Mouse (Mus musculus) monocyte, adult 2 months (primary cell): ENCODE results near the gene Wdr82.

Source experiments
- DNase-seq, 2 experiments: peaks; one replicate each; pipeline ENCODE4 v3.0.0; 2022; ENCODE audit warnings: low spot score in 2 of 2, low read depth in 1 of 2

The Wdr82 gene

GRCm38 (mm10) chr9:106197081-106197713, 26.5 kb downstream of the Wdr82 start:
- no peak for DNase-seq

DNA sequence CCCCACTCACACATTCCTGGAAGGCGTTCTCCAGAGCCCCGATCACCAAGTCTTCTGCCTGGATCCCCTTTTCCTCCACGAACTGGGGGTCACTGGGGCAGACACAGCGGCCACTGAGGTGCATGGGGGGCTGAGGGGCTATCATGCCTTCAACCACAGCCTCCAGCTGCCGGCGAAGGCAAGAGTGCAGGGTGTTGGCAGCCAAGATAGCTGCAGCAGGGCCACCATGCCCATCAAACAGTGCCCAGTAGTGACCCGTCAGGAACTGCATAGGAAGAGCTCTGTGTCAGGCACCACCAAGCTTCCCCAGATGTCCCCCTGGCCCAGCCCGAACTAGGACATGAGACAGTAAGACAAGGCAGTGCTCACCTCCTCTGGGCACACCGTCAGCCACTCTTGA, 27.0 kb downstream of the Wdr82 start:
- no peak for DNase-seq

DNA sequence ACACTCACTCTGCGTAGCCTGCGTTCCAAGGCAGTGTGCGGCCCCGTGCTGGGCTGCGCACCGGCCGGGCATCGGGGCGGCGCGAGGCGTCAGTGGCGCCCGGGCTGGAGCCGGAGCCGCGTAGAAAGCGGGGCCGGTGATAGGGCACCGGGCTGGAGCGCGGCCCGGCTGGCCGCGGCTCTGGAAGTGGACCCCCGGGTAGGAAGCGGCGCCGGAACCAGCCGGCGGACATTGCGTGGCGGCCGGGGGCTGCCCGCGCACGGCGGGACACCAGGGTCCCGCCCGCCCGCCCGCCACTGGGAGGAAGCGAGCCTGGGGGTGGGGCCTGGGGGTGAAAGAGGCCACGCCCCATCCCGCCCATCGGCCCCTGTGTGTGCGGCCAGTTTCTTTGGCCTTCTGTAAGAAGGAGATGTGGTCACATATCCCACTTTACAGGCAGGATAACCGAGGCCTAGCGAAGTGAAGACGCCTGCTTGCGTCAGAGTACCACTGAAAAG, 28.3 kb downstream of the Wdr82 start:
- DNase-seq: peak in 1 of 2 experiments; percentile 62

GRCm38 (mm10) chr9:106199535-106200272, 29.0 kb downstream of the Wdr82 start, which contains the start of gene Ppm1m:
Gene Ppm1m (minus strand): TSS chr9:106199746.
- DNase-seq: peak in 1 of 2 experiments; percentile 38

DNA sequence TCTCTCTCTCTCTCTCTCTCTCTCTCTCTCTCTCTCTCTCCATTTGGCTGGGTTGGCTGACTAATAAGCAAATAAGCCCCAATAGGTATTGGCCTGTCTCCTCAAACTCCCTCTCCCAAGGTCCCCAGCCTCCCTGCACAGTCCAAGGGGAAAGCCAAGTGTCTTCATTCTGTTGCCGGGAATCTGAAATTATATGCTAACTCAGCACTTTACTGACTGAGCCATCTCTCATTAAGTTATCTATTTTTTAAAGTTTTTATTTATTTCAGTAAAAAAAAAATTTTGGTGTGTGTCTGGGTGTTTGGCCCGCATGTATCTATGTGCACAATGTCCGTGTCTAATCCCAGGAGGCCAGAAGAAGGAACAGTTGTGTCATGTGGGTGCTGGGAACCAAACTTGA, 31.2 kb downstream of the Wdr82 start:
- DNase-seq: no peak

DNA sequence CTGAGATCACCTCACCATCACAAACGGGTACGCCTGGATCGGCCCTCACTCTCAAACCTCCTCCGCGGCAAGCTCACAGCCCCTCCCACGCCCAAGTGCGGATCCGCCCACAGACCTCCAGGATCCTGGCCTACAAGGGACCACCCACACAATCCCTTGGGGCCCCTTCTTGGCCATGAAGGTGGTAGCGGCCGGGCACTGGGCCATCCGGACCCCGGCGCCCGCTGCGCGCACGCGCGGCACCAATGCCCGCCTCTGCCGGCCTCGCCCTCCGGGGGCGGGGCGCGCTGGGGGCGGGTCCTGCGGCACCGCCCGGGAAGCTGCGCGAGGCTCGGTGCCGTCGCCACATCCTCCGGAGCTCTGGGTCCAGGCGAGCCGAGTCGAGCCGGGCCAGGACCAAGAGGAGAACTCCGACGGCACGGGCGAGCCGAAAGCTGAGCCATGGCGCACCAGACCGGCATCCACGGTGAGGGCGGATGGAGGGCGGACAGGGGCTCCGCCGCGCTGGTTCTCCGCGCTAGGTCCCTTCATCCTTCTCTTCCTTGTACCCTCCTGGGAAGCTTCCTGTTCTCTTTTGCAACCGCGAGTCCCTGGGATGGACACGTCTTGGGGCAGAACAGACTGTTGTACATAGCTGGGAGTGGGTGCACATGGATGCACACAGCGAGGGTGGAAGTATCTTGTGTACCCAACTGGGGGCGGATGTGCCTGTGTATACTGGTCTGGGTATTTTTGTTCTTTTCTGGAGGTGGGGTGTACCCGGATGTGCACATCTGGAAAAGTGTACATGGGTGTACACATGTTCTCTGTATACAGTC, 32.3 kb downstream of the Wdr82 start, which contains the start of gene Twf2:
TSS of gene Twf2 (plus strand) at position 290 of the 818 bp plus-strand sequence.
- DNase-seq: peak; percentile 71 to 77

GRCm38 (mm10) chr9:106203990-106204851, 33.5 kb downstream of the Wdr82 start:
- no peak for DNase-seq

GRCm38 (mm10) chr9:106205713-106206290, 35.1 kb downstream of the Wdr82 start:
- no peak for DNase-seq

DNA sequence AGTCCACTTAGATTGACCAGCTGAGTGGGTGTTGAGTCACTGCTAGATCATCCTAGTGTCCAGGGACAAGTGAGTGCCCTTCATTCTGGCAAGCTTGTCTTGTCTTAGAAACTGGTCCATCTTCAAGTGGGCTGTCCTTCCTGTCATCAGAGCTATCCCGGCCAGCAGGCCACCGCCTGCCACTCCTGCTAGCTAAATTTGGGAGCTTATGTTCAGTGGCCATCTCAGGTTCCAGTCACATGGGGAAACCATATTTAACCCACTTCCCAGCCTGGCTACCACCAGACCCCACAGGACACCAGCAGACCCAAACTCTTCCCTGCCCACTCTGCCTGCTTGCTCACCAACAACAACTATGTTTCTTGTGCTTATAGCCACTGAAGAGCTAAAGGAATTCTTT, 35.8 kb downstream of the Wdr82 start:
- DNase-seq: no peak

DNA sequence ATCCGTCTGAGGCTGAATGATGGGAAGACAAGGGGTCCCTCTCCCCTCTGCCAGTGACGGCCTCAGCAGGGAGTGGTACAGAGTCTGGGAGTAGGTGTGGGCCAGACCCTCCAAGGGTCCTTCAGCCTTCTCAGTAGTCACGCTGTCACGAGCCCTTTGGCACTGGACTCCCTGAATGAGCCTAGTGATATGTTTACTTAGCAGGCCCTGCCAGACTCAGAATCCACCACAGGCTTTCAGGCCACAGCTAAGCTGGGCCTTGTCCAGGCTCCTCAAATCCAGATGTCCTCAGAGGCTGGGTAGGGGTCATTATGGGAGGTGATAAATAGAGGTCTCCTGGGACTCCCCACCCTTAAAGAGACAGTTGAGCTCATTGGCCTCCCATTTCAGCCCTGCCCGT, 37.5 kb downstream of the Wdr82 start:
- no peak for DNase-seq

DNA sequence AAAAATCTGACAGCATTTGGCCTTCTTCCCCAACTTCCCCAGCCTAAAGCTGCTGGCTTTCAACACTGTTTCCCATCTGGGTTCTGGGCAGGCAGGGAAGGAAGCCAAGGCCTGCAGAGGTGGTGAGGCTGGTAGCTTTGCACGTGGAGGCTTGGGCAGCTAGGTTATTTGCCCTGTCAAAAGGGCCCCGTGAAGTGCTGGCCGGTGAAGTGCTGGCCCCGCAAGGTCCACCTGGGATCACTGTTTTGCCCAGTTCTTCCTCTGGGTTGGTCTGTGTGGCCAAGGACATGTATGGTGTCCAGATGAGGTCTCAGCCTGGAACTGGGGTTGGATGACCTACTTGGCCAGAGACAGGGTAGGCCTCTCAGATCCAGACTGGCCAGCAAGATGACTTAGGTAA, 39.2 kb downstream of the Wdr82 start:
- DNase-seq: no peak

DNA sequence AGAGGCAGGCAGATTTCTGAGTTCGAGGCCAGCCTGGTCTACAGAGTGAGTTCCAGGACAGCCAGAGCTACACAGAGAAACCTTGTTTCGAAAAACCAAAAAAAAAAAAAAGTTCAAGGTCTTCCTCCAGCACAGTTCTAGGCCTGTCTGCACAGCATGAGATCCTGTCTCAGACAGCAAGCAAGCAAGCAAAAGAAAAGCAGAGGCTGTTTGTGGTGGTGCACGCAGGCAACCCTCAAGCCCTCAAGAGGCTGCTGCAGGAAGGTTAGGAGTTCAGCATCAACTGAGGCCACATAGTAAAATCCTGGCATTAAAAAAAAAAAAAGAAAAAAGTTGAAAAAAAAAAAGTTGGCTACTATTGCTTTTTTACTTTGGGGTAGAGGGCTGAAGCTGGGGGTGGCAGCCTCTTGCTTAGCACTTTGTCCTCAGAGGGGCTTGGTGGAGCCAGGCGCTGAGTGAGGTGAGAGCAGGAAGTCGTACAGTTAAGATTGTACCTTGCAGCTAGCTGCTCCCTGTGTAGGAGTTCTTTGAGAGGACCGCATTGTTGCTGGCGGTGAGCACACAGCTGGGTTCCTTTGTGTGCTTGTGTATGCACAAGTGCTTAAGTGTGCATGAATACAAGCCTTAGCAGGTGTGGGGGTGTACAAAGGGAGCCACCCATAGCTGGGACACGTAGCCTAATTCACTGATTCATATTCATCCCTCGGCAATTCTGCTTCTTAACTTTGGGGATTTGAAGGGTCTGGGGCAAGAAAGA, 40.3 kb downstream of the Wdr82 start:
- DNase-seq: no peak

GRCm38 (mm10) chr9:106211680-106212593, 41.2 kb downstream of the Wdr82 start:
- peak in 1 of 2 experiments; percentile 70 for DNase-seq

- no peak for DNase-seq
Observed at GRCm38 (mm10) chr9:106212594-106212981, 41.9 kb downstream of the Wdr82 start.

GRCm38 (mm10) chr9:106215341-106216125, 44.8 kb downstream of the Wdr82 start:
- DNase-seq: no peak

DNA sequence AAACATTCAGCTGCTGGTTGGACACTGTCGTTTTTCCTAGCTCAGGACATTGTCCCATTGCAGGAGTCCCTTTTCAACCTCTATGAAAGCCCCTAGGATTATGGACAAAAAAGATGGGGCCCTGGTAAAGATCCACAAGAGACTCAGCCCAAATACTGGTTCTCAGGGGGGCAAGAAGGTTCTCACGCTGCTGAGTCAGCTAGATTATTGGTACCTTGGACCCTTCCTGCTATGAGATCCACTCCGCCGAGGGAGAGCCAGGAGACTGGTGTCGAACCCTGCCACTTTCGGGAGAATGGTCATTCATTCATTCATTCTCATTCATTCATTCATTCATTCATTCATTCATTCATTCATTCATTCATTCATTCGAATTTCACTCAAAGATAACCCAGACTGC, 46.2 kb downstream of the Wdr82 start:
- DNase-seq: no peak

DNA sequence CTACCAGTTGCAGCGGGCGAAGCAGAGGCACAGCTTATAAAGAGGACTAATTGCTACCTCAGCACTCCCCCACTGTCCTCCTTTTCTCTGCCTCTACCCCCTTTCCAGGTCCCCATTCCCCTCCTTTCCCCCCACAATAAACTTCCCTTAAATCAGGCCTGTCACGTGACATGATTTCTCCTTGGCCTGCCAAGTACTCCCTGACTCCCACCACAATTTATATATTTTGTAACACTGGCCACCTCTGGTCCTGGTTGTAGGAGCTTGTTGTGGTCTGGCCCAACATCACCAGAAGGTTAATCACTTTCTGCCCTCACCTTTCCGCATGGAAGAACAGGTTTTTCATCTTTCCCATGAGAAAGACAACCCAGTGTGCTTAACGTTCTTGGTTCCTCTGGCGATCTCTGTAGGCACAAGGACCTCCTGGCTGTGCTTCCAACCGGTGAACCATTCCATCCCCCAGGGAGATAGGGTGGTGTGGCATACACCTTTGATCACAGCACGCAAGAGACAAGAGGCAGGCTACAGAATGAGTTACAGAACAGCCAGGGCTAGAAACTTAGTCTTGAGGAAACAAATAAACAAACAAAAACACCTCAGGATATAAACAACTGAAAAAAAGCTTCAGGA, 50.3 kb downstream of the Wdr82 start:
- DNase-seq: no peak
